Mouse (Mus musculus) forebrain, embryonic 10.5 days (tissue): ENCODE measurements around the gene Efs. TPM values are rescaled to one million over a fixed set of nuclear protein-coding genes. Genes with fewer than 3 reads are reported as not detected.
A peak's percentile ranks its signal among the peaks of the same experiment; 100 is the strongest.

ENCODE experiments used
- DNase-seq: peaks from one replicate; pipeline ENCODE4 v3.0.0-alpha.2; 2017; ENCODE audit warnings: low spot score; ENCODE audit errors: extremely low spot score
- H3K27ac ChIP-seq: fragments of 300-500 bp; sonication (generic); 2 replicates; pipeline ENCODE4 v1.5.1; 2016; ENCODE audit warnings: mild to moderate bottlenecking
- H3K27me3 ChIP-seq: fragments of 300-500 bp; sonication (generic); 2 replicates; pipeline ENCODE4 v1.6.1; 2016; ENCODE audit warnings: mild to moderate bottlenecking; ENCODE audit not compliant: poor library complexity, severe bottlenecking
- H3K36me3 ChIP-seq: fragments of 300-500 bp; sonication (generic); replicated peaks from 2 replicates; pipeline ENCODE4 v1.6.1; 2016; ENCODE audit warnings: mild to moderate bottlenecking, moderate library complexity
- H3K4me1 ChIP-seq: fragments of 300-500 bp; sonication (generic); 2 replicates; pipeline ENCODE4 v1.6.1; 2016
- H3K4me3 ChIP-seq: fragments of 300-500 bp; sonication (generic); 2 replicates; pipeline ENCODE4 v1.5.1; 2016; ENCODE audit warnings: mild to moderate bottlenecking, moderate library complexity
- H3K9me3 ChIP-seq: fragments of 300-500 bp; sonication (generic); 2 replicates; pipeline ENCODE4 v1.6.1; 2016; ENCODE audit warnings: mild to moderate bottlenecking, moderate library complexity
- WGBS: fragments of 180-500 bp; shearing (Covaris S2); methylation state at CpG from one replicate; pipeline ENCODE4 v1.1.7; 2016; 5-methylcytosine and 5-hydroxymethylcytosine counted together
- polyA plus RNA-seq: library from polyadenylated mRNA; unstranded; fragments of >200 nt; fragmentation: Nextera tagmentation; extraction: Ambion mirVana; gene quantifications from 2 replicates; pipeline ENCODE4 v1.2.1, GENCODE M21; 2016

Efs gene
- polyA plus RNA-seq, 1 experiment from 2014 or later: 38.3 TPM

- Histone ChIP-seq H3K9me3 (no peaks in the 10 kb centered on the region), H3K27ac (no peak overlapping the region), H3K27me3 (peaks cover 24% of the 10 kb centered on the region), H3K36me3 (no peaks in the 10 kb centered on the region), H3K4me1 (peaks cover 70% of the 10 kb centered on the region), H3K4me3 (no peak overlapping the region)
- 83% methylated on average over 5 of the region's 5 CpGs for WGBS
- no peak for DNase-seq
Observed at GRCm38 (mm10) chr14:54929801-54930200, 3.9 kb upstream of the Efs start.

DNA sequence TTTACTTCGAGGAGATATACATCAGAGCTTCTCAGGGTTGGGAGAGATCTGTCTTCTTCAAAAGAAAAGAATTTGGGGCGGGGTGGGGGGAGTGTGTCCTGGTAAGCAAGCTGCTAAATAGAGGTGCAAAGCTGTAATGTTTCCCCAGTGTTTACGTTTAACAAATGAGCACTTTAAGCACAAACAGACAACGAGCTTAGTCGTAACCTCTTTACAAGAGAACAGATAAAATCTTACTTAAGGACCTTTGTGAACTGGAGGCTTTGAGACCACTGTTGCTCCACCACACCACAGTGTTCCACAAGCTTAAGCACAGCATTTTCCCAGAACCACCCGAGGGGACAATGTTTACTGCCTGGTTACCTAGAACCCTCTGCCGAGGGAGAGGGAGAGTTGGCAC is 1.4 kb upstream of the Efs start:
- H3K27ac ChIP-seq: peak overlapping the region; percentile 100
- peaks cover 24% of the 10 kb centered on the region for H3K27me3 ChIP-seq
- peaks cover 16% of the 10 kb centered on the region for H3K36me3 ChIP-seq
- H3K4me1 ChIP-seq: peaks cover 78% of the 10 kb centered on the region
- H3K4me3 ChIP-seq: peak overlapping the region; percentile 69
- no peak for DNase-seq
- H3K9me3 ChIP-seq: peaks cover 4% of the 10 kb centered on the region; the same call in 1 of the 2 replicates
- 10% methylated on average over 7 of the region's 7 CpGs for WGBS

- Histone ChIP-seq H3K27ac (peak overlapping the region; percentile 100), H3K9me3 (peaks cover 11% of the 10 kb centered on the region), H3K27me3 (peaks cover 24% of the 10 kb centered on the region), H3K4me1 (peaks cover 72% of the 10 kb centered on the region), H3K4me3 (peak overlapping the region; percentile 69), H3K36me3 (peaks cover 23% of the 10 kb centered on the region)
- DNase-seq: peak; percentile 87
- 0% methylated on average over 48 of the region's 58 CpGs for WGBS
Observed at GRCm38 (mm10) chr14:54926401-54927158, 654 bp upstream of the Efs start.

- H3K27me3 ChIP-seq: peaks cover 24% of the 10 kb centered on the region
- H3K4me3 ChIP-seq: peak overlapping the region; percentile 69
- H3K9me3 ChIP-seq: peaks cover 24% of the 10 kb centered on the region
- peaks cover 55% of the 10 kb centered on the region for H3K4me1 ChIP-seq
- 5% methylated on average over 7 of the region's 7 CpGs for WGBS
- peaks cover 41% of the 10 kb centered on the region for H3K36me3 ChIP-seq
- peak; percentile 70 for DNase-seq
- H3K27ac ChIP-seq: peak overlapping the region; percentile 100
Observed at GRCm38 (mm10) chr14:54924641-54925348, 1.1 kb downstream of the Efs start.

DNA sequence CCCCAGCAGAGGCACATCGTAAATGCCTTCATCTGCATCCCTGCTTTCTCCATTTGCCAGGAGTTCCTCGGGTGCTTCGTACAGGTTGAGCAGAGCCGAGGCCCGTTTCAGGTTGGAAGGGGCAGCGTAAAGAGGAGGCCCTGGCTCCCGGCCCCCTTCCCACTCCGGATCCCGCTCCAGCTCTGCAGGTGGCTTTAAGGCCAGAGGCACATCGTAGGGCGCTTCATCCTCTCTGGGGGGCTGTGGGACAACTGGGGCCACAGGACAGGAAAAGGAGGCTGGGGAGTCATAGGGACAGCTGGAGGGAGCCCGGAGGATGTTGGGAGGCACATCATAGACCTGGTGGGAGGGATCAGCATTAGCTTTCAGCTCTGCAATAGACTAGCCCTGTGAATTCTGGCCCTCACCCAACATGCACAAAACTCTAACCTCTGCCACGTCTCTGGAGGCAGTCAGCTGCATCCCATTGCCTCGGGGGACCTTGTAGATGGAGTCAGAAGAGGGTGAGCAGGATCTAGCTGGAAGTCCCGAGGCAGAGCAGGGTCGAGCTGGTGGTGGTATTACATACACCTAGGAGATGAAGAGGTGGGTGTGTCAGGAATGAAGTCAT is 5.7 kb downstream of the Efs start:
- H3K27ac ChIP-seq: no peak overlapping the region
- H3K36me3 ChIP-seq: peaks cover 87% of the 10 kb centered on the region
- H3K9me3 ChIP-seq: peaks cover 24% of the 10 kb centered on the region
- no peaks in the 10 kb centered on the region for H3K27me3 ChIP-seq
- DNase-seq: no peak
- WGBS: 96% methylated on average over 16 of the region's 16 CpGs
- H3K4me3 ChIP-seq: no peak overlapping the region
- peaks cover 22% of the 10 kb centered on the region for H3K4me1 ChIP-seq

DNA sequence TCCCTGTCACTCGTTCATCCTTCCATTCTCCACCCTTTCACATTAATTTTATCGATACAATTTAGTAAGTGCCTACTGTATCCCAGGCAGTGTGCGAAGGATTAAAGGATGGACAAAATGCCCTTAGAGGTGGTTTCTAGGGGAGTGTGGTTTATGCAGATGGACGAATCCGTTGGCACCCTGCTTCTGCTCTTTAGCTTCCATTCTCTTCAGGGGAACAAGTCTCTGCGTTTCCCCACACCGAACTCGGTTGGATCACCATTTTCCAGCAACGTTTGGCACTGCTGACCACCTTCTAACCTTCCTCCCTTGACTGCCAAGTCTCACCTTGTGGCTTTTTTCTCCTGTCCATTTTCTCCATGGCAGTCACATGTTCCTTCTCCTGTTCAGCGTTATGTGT is 12.6 kb downstream of the Efs start:
- H3K36me3 ChIP-seq: peaks cover 69% of the 10 kb centered on the region
- peaks cover 30% of the 10 kb centered on the region for H3K4me1 ChIP-seq
- peak overlapping the region; percentile 94 for H3K27ac ChIP-seq
- no peak for DNase-seq
- H3K4me3 ChIP-seq: peak overlapping the region; percentile 94
- WGBS: 21% methylated on average over 10 of the region's 10 CpGs
- no peaks in the 10 kb centered on the region for H3K9me3 ChIP-seq
- no peaks in the 10 kb centered on the region; the same call in 1 of the 2 replicates for H3K27me3 ChIP-seq

DNA sequence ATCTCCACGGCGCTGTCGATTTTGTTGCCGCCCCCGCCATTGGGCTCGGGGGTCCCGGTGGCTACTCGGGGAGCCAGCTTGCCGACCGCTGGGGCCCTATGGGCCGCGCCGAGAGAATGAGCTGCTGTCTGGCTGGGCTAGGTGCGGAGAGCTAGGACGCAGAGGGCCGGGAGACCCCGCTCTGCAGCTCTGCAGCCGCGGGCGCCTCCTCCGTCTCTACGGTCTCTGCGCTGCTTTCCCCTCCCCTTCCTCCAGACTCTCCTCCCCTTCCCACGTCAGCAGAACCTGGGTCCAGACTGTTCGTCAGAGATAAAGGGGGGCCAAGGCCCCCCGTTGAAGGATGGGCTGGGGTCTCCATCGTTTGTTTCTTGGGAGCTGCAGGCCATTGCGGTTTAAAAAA is 13.0 kb downstream of the Efs start, which contains the start of gene Slc22a17:
Gene Slc22a17 (minus strand): TSS at position 247 of the 400 bp plus-strand sequence.
- H3K4me1 ChIP-seq: peaks cover 32% of the 10 kb centered on the region
- under 1% methylated on average over 28 of the region's 28 CpGs for WGBS
- H3K9me3 ChIP-seq: no peaks in the 10 kb centered on the region
- H3K27ac ChIP-seq: peak within 1 kb of the TSS; percentile 94
- peak; percentile 78 for DNase-seq
- no peaks in the 10 kb centered on the region; the same call in 1 of the 2 replicates for H3K27me3 ChIP-seq
- H3K36me3 ChIP-seq: peaks cover 69% of the 10 kb centered on the region
- H3K4me3 ChIP-seq: peak within 1 kb of the TSS; percentile 94

- Histone ChIP-seq H3K27me3 (no peaks in the 10 kb centered on the region; the same call in 1 of the 2 replicates), H3K4me1 (peaks cover 38% of the 10 kb centered on the region), H3K4me3 (peak overlapping the region; percentile 94), H3K36me3 (peaks cover 69% of the 10 kb centered on the region), H3K27ac (peak overlapping the region; percentile 94), H3K9me3 (no peaks in the 10 kb centered on the region)
- no peak for DNase-seq
- 3% methylated on average over 66 of the region's 69 CpGs for WGBS
Observed at GRCm38 (mm10) chr14:54912109-54912850, 13.6 kb downstream of the Efs start.

DNA sequence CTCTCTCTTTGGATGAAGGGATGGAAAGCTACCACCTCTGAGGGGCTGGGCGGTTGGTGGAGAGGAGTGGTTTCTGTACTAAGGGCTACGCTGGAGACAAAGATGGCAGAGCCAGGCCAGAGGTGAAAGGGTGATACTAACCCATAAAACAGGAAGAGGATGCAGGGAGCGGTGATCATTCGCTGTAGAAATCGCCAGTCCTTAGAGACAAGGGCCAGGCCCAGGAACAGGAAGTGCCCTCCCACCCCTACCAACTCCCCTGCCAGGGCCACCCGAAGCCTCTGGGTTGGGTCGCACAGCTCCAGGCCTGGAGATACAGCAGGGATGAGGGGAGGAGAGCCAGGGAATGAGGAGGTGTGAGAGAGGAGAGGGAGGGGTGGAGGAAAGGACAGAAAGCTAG is 17.2 kb downstream of the Efs start:
- Histone ChIP-seq H3K4me1 (peaks cover 43% of the 10 kb centered on the region), H3K27ac (no peak overlapping the region), H3K27me3 (no peaks in the 10 kb centered on the region; the same call in 1 of the 2 replicates), H3K4me3 (no peak overlapping the region), H3K36me3 (peaks cover 78% of the 10 kb centered on the region), H3K9me3 (no peaks in the 10 kb centered on the region)
- 88% methylated on average over 7 of the region's 7 CpGs for WGBS
- no peak for DNase-seq

- Histone ChIP-seq H3K36me3 (peaks cover 61% of the 10 kb centered on the region), H3K27me3 (no peaks in the 10 kb centered on the region), H3K4me3 (no peak overlapping the region), H3K9me3 (no peaks in the 10 kb centered on the region), H3K4me1 (peaks cover 14% of the 10 kb centered on the region), H3K27ac (no peak overlapping the region)
- DNase-seq: no peak
- WGBS: 91% methylated on average over 4 of the region's 4 CpGs
Observed at GRCm38 (mm10) chr14:54903641-54904040, 22.3 kb downstream of the Efs start.

- Histone ChIP-seq H3K36me3 (peaks cover 62% of the 10 kb centered on the region), H3K27ac (no peak overlapping the region)
Observed at GRCm38 (mm10) chr14:54900383-54900782, 25.5 kb downstream of the Efs start.

DNA sequence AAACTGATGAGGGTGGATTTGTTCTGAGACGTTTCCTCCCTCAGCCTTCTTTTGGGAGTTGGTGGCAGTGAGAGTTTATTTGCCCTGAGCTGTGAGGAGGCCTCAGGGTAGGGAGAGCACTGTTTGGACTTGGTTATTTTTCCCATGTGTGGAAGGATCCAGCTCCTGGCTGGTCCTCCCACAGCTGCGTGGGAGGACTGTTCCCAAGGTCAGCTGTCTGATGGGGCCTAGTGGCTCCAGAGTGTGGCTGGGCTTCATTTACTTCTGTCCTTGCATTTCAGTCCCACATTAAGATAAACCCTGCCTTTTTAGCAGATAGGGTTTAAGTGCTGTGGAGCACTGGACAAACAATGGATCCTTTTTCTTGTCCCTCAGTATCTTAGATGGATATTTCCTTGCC is 28.5 kb downstream of the Efs start:
- DNase-seq: no peak
- H3K27me3 ChIP-seq: no peaks in the 10 kb centered on the region
- peaks cover 40% of the 10 kb centered on the region for H3K36me3 ChIP-seq
- WGBS: 80% methylated on average over 2 of the region's 2 CpGs
- H3K9me3 ChIP-seq: no peaks in the 10 kb centered on the region
- H3K27ac ChIP-seq: no peak overlapping the region
- H3K4me1 ChIP-seq: peaks cover 26% of the 10 kb centered on the region
- H3K4me3 ChIP-seq: no peak overlapping the region; the same call in 1 of the 2 replicates

More at GRCm38 (mm10) chr14:54900383-54900782, 25.5 kb downstream of the Efs start:
- DNase-seq: peak; percentile 71
- no peak overlapping the region for H3K4me3 ChIP-seq
- no peaks in the 10 kb centered on the region for H3K9me3 ChIP-seq
- H3K27me3 ChIP-seq: no peaks in the 10 kb centered on the region
- peaks cover 14% of the 10 kb centered on the region for H3K4me1 ChIP-seq
- WGBS: 1% methylated on average over 3 of the region's 3 CpGs
